Mouse (Mus musculus): ENCODE data around the gene Ccr4.

Ccr4 gene

DNA sequence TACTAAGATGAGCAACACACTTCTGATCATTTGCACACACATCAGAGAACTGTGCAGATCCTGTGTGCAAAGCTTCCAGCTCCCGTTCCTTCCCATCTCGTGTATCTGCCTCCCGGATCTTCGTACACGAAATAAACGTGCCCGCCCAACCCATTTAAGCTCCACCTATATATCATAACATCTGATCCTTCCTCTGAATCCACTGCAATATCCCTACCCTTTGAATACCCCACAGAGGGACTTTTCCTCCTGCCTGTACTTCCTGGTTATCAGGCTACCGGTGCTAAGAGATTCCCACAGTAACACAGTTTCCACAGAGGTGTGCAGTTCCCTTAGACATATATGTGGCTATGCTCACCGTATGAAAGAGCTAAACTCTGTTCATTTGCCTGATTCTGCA is at the start of gene Ccr4:
Ccr4 (minus strand) TSS at position 101 of the 400 bp plus-strand sequence.
- in situ Hi-C loops (cut with MboI, MseI) = loop anchor here (5.0 kb wide), 2 partner anchors 77 to 88 kb away; no protein-coding TSS in a partner anchor

DNA sequence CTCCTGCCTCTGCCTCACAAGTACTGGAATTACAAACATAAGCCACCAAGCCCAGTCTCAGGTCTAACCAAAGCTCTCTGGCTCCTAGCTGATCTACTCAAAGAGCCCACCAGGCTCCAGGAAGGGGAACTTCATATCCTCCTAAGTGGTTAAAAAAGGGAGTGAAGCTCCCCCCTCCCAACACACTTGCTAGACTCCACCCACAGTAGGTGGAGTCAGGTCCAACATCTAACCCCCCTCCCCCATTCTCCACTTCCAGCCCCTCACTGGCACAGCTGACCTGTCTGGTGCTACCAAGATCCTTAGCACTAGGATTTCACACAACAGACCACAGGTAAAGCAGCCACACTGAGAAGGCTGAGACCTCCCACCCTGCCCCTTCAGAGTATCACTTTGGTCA is 49.1 kb upstream of the Ccr4 start:
- in situ Hi-C loops (cut with MboI, MseI) = loop anchor here (5.0 kb wide), 1 partner anchor 42 kb away; no protein-coding TSS in a partner anchor

DNA sequence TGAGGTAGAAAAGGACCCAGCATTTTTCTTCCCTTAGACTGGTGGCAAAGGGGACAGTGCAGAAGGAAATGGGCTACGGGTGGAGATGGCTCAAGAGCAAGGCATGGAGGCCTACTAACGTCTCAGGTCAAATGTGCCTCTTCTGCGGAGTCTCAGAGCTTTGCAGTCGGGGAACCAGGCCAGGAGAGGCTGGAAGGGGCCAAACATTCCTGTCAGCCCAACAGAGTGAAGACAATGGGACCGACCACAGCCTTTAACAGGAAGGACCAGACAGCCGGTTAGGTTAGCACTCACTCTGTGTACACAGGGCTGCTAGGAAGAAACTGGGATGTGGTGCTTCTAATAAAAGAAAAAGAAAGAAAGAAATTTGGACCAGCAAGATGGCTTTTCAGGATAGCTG is 45.3 kb upstream of the Ccr4 start:
- in situ Hi-C loops (cut with MboI, MseI) = loop anchor here (5.0 kb wide), 1 partner anchor 38 kb away; no protein-coding TSS in a partner anchor

DNA sequence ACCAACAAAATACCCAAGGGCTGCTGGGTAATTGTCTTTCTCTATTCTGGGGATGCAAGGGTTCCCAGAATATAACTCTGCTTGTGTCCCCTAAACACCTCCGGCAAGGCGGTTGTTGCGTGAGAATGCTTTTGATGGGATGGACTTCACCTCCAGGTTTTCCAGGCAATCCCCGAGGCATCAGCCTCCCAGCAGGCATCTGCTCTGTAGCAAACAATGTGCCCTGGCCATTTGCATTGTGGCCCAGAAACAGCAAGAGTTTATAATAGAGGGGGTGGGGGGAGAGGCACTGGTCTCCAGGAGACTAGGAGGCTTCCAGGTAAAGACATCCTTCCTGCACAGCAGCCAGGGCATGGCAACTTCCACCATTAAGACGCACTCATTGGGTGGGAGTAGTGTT is 44.4 kb upstream of the Ccr4 start:
- in situ Hi-C loops (cut with MboI, MseI) = no loop called here

DNA sequence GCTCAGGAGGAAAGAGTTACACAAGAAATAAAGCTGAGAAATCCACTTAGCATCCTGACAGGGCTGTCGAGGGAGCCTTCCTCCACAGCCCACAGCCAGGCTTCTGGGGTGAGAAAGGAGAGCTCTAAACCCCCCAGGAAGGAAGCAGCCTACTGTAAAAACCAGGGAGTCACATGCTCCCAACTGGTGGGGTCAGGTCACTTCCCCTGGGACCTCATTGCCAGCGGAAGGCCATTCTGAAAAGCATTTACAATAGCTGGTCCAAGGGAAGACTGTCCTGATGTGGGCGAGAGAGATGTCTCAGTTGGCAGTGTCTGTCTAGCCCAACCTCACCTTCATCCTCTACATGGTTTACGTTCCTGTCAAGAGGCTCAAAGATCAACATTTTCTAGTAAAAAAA is 43.8 kb upstream of the Ccr4 start:
- in situ Hi-C loops (cut with MboI, MseI) = no loop called here

DNA sequence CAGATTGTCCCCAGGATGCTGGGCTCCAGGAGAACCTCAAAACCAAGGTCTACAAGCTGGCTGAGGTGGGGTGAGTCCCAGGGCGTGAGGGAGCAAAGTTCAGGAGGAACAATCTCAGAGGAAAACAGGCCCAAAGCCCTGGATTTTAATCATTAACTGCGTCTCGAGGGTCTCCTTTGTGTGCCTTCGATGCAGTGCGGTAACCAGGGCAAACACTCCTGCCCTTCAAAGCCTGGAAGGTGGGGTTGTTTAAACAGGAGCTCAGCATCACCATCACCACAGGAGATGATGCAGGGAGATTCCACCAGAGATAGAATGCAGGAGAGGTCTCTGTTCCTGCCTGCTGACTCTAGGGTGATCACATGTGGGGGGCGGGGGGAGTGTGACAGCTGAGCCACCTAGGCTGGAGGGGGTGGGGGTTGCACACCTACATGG is 42.9 kb upstream of the Ccr4 start:
- in situ Hi-C loops (cut with MboI, MseI) = no loop called here

DNA sequence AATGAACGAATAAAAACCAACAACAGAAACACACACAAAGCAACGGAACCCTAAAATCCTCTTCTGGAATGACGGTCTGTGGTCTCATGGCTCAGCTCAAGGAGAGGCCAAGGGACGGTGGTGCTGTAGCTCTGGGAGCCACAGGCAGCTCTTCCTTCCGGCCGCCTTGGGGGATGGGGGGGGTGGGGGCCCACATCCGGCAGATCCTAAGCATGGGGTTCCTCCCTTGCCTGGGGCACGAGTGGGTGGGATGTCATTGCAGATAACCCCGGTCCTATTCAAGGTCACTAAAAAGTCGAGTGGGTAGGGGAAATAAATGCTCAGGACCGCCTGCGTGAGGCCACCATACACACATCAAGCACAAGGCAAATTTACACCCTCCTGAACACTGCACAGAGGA is 42.0 kb upstream of the Ccr4 start:
- in situ Hi-C loops (cut with MboI, MseI) = no loop called here

DNA sequence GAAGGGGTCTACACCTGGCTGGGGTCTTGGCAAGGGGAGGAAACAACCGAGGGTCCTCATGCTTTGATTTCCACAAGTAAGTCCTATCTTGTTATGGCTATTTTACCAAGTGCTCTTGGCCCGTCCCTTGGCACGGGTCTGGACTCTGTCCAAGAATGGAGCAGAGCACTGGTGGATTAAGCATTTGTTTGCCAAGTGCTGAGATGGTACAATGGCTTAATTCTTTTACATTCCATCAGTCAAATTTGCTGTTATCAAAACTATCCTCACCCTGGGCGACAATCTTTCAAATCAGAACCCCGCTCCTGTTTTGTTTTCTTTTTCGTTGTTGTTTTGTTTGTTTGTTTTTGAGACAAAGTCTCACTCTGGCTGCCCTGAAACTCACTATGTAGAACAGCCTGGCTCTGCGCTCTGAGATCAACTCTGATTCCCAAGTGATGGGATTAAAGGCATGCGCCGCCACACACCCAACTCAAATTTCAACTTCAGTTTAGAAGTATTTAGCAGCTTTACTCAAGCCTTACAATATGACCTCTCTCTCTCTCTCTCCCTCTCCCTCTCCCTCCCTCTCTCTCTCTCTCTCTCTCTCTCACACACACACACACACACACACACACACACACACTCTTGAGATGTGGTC is 40.2 kb upstream of the Ccr4 start:
- in situ Hi-C loops (cut with MboI, MseI) = no loop called here

DNA sequence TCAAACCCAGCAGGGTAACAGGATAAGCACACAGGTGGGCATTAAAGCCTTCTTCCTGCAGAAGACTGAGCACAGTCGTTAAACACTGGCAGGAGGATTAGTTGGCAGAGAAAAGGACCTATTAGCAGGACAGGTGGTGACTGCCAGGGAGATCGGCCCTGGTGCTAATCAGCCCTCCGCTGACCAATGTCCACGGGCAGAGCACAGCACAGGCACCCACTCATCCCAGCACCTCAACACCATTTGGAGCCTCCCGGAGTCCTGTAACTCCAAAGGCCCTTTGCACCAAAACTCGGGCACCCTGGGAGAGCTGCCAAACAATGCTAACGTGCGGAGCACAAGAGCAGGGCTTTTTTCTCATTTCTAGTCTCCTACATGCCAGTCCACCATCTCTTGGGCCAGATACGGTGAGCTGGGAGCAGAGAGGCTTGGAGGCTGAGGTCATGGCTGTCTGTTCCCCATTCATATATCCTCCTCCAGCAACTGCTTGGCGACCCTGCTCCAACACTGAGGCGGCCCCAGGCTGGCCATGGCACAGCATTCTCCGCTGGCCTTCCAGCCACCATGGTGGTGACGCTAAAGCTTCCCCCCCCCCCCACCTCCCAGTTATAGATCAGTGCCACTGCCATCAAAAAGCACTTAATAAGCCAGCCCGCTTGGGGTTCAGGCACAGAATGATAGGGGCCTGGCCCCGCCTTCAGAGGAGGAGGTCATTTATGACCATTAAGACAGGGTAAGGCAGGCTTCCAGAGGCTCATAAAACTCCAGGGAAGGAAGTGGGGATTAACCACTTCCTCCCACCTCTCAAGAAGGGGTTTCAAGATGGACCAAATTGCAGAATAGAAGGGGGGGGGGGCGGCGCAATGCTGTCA is 39.4 kb upstream of the Ccr4 start:
- in situ Hi-C loops (cut with MboI, MseI) = no loop called here

DNA sequence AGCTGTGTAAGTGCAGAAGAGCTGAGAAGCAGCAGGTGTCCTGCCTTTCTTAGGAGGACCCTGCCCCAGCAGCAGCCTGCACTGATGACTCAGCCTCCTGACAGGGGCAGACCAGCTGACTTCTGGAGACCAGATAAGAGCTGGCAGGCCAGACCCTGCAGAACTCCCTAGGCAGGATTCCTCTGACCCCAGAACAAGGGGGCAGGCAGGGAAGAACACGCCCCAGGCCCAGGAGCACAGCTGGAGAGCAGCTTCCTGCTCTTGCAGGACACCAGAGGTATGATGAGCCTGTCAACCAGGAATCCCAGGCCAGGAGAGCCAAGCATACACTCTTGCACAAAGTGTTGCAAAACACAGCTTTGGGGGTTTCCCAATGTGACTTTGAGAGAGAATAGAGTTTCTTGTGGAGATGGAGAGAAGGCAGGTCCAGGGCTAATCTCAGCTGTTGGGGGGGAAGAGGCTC is 36.6 kb upstream of the Ccr4 start:
- in situ Hi-C loops (cut with MboI, MseI) = no loop called here

DNA sequence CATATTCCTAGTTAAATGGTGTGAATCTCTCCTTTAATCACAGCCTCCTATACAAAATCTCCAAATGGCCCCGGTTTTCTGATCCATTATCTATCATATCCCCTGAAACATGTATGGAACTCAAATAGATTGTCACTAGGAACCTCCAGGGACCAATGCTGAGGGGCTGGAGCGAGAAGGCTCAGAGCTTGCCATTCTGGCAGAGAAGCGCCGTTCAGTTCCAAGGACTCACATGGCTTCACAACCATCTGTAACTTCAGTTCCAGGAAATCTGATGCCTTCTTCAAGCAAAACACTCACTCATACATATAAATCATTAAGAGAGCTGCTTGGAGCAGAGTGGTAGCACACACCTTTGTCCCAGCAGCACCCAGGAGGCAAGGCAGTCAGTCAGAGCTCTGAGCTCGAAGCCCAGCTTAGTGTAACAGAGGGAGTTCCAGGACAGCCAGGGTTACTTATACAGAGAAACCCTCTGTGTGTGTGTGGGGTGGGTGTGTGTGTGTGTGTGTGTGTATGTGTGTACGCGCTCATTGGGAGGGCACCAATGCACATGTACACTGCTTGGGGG is 34.4 kb upstream of the Ccr4 start:
- in situ Hi-C loops (cut with MboI, MseI) = no loop called here

DNA sequence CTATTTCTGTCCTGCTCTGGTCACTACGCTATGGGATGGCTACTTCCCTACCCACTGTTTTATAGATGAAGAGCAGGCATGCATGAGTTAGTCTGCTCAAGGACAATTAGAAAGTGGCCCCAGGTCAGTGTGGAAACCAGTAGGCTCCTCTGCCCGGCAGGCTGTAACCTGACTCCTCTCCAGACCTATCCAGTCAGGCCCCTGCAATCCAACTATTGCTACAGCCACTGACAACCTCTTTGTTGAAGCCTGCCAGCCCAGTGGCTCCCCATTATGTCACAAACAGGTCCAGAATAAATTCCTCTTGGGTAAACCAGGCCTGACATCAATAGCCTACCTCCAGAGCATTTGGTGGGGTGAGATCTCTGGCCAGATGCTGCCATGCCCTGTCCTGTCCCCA is 31.9 kb upstream of the Ccr4 start:
- in situ Hi-C loops (cut with MboI, MseI) = no loop called here

DNA sequence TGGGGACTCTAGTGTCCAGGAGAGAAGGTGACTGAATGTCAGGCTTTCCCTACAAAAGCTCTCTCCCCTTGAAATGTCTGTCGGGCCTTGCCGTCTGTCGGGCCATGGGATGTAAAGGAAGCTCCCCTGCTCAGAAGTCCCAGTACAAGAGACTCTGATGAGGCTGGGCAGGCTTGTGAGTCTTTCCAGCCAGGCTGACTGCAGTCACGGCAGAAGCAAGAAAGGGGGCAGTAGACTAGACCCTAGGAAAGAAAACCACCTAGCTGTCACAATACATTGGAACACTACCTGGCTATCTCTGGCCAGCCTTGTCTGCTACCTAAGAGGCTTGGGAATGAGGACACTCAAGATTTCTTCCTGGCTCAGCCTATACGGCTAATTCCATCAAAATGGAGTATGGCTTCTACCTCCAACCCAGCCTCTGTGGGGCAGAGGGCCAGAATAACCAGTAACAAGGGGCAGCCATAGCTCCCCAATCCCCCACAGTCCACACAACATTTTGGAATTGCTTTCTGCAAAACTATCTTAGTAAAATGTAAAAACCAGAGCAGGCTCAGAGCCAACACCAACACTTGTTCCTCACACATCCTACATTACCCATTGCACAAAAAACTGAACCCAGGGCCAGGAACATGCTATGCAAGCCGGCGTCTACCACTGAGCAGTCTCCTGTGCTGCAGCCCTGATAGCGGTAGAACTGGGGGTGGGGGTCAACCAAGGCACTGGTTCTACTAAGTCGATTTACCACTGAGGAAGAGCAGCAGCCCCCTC is 30.2 kb upstream of the Ccr4 start:
- in situ Hi-C loops (cut with MboI, MseI) = no loop called here

DNA sequence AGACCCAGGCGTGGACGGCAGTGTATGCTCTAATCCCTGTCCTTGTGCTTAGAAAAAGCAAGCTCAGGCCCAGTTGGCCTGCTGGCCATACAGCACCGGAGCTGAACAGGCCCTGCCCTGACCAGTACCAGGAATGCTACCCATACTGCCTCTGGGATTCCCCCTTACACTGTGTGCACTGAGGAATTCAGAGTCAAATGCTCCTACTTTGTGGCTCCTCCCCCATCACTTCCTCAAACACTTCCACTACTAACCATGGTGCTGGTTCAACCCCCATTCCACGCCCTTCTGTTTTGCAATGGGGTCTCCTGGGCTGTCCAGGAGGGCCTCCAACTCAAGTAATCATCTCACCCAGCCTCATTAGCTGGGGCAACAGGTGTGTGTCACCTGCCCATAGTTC is 29.1 kb upstream of the Ccr4 start:
- in situ Hi-C loops (cut with MboI, MseI) = no loop called here

DNA sequence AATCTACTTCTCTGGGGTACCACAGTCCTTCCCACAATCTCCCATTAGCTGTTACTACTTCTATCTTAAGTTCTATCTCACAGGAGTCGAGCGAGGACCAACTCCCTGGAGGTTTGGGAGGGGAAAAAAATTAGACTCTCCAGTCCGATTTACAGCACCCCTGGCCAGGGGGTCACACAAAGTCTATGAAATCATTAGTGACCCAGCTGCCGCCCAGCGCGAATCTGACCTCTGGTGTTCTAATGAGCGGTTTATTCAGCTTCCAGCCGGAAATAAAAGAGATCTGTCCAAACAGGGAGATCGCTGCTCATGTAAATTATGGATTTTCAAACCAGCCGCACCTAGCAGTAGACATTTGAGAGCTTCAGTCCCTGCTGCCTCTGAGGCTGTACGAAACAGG is 26.6 kb upstream of the Ccr4 start:
- in situ Hi-C loops (cut with MboI, MseI) = no loop called here

DNA sequence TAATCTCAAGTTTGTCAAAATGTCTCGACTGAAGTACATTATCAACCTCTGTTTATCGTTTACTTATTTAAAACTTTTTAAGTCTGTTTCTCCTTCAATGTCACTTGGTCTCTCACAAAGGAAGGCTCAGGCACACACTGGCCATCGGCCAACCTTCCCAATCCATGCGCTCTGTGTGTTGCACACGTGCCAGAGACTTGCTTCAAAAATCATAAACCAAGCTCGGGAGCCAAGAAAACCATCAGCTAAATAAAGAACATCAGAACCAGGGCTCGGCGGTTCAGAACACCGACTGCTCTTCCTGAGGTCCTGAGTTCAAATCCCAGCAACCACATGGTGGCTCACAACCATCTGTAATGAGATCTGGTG is 23.9 kb upstream of the Ccr4 start:
- in situ Hi-C loops (cut with MboI, MseI) = no loop called here

DNA sequence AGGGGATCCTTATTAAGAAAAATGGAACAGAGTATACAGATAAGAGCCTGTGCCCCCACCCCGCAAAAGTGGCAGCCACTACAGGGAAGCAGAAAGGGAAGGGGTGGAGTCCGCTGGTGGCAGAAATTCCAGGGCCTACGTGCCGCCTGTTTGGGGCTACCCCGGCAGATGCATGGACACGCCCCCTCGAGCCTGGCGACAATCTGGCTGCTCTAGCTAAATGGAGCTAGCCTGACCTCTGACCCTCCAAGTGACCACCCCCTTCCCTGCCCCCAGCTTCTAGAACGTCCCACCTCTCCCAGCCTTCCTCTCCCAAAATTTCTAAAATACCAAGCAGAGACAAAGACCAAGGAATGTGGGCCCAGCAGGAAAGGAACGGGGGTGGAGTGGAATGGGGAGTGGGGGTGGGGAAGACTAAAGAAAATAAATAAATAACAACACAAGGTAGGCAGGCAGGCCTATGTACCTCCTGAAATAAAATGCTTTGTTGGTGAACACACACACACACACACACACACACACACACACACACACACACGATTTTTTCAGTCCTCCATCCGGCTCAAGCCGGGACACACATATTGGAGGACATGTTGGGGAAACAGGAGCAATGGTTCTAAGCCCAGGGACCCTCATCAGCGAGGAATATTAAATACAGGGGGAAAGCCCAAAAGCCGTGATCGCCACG is 23.4 kb upstream of the Ccr4 start:
- in situ Hi-C loops (cut with MboI, MseI) = no loop called here

DNA sequence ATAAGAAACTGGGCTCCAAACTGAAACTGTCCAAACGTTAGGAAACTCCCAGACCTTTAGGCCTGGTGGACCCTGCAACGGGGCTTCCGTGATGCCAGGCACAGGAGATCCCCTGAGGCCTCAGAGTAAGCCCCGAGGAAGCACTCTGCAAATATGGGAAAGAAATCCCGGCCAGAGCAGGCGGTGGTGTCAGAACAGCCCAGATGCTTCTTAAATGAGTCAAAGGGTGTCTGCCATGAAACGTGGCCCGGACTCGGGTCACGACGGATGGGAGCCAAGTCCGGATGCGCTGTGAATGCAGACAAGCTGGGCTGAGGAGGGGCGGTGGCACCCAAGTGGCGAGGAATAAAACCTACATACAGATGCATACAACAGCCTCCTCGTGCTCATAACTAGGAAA is 22.4 kb upstream of the Ccr4 start:
- in situ Hi-C loops (cut with MboI, MseI) = no loop called here

DNA sequence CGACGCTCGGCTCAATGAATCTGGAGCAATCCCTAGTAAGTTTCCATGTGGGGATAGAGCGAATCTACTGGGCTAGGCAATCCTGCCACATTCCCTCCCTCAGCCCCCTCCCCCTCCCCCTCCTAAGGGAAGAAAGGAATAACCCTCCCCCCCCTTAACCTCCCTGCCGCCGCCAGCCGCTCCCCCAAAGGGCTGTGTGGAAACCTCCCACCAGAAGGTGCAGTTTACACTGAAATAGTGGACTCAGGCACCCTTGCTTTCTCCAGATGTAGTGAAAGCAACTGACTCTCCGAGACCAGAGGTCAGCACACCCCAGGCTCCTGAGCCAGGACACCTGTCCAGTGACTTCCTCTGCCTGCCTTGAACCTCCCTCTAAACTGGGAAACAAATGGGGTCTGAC is 21.9 kb upstream of the Ccr4 start:
- in situ Hi-C loops (cut with MboI, MseI) = no loop called here

DNA sequence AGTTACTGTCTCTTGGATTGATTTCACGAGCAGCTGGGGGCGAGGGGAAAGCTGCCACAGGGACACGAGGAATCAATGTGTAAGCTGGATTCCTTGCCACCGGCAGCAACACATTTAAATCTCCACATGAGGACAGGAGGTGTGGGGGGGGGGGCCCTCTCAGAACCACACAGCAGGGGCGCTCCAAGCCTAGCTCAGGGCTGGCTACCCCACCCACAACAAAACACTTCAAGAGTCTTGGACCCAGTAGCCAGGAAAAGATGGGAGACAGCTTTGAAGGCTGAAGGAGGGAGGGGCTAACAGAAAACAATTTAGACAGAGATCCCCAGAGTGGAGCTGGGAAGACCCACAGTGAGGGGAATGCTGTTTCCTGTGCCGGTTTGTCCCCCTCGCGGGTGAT is 21.2 kb upstream of the Ccr4 start:
- in situ Hi-C loops (cut with MboI, MseI) = no loop called here

DNA sequence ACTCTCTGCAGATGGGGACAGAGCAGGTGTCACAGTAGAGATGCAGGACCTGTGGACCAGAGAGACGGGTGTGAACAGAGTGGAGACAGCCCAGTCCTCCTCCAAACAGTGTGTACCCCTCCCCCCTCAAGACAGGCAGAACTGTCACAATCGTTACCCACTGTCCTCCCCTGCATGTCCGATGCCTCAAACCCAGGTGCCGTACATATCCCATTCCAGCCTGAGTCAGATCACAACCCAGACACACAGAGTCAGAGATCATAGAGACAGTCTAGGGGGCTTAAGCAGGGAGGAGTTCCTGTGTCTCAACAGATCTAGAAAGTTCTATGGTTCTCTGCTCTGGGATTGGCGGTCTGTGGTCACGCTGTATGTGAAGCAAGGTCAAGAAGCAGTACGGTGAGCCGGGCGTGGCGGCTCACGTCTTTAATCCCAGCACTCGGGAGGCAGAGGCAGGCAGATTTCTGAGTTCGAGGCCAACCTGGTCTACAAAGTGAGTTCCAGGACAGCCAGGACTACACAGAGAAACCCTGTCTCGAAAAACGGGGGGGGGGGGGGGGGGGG is 20.4 kb upstream of the Ccr4 start:
- in situ Hi-C loops (cut with MboI, MseI) = no loop called here
